Mouse (Mus musculus): ENCODE measurements around the gene Slc12a5. TPM values are rescaled to one million over a fixed set of nuclear protein-coding genes. Genes with fewer than 3 reads are reported as not detected.
A peak's percentile ranks its signal among the peaks of the same experiment; 100 is the strongest.

Gene Slc12a5
- polyA plus RNA-seq, 1 experiment from 2014 or later = 0.53 TPM

- no peaks in the 10 kb centered on the region for H3K36me3 ChIP-seq (ENCODE audit: control insufficient read depth, insufficient read depth, low read length)
- H3K4me2 ChIP-seq (ENCODE audit: low read depth, low read length) = no peak overlapping the region
- H3K9me3 ChIP-seq (ENCODE audit: control insufficient read depth, low read length) = 0 out of 2 replicates have a peak, but pooled peaks cover 3% of the 10 kb centered on the region
- peaks cover 2% of the 10 kb centered on the region; the same call in 1 of the 2 replicates for H3K4me1 ChIP-seq (replicated peaks; ENCODE audit: control insufficient read depth, insufficient read depth, low read length)
- H3K9ac ChIP-seq (ENCODE audit: low read length) = no peak overlapping the region
- no peak overlapping the region for H3K4me3 ChIP-seq (ENCODE audit: low read length)
- ATAC-seq (ENCODE audit: low read depth) = no peak
- WGBS = 65% methylated on average over 4 of the region's 4 CpGs
- H3K27ac ChIP-seq (ENCODE audit: low read length) = no peak overlapping the region
- peaks cover 34% of the 10 kb centered on the region for H3K27me3 ChIP-seq (ENCODE audit: control insufficient read depth, insufficient read depth, low read depth, low read length)
These were observed 4.9 kb upstream of the Slc12a5 start for GRCm38 (mm10) chr2:164955725-164956124.

GRCm38 (mm10) chr2:164956195-164956594 is 4.4 kb upstream of the Slc12a5 start:
- Histone ChIP-seq H3K4me1 (replicated peaks; ENCODE audit: control insufficient read depth, insufficient read depth, low read length) (peaks cover 2% of the 10 kb centered on the region; the same call in 1 of the 2 replicates), H3K4me2 (ENCODE audit: low read depth, low read length) (no peak overlapping the region), H3K27ac (ENCODE audit: low read length) (no peak overlapping the region), H3K27me3 (ENCODE audit: control insufficient read depth, insufficient read depth, low read depth, low read length) (peaks cover 30% of the 10 kb centered on the region), H3K9me3 (ENCODE audit: control insufficient read depth, low read length) (0 out of 2 replicates have a peak, but pooled peaks cover 3% of the 10 kb centered on the region), H3K36me3 (ENCODE audit: control insufficient read depth, insufficient read depth, low read length) (no peaks in the 10 kb centered on the region), H3K4me3 (ENCODE audit: low read length) (no peak overlapping the region), H3K9ac (ENCODE audit: low read length) (no peak overlapping the region)
- no peak for ATAC-seq (ENCODE audit: low read depth)
- WGBS = 47% methylated on average over 5 of the region's 5 CpGs

GRCm38 (mm10) chr2:164957548-164958315 is 2.9 kb upstream of the Slc12a5 start:
- ATAC-seq (ENCODE audit: low read depth) = no peak
- Histone ChIP-seq H3K27ac (ENCODE audit: low read length) (no peak overlapping the region), H3K4me2 (ENCODE audit: low read depth, low read length) (no peak overlapping the region), H3K27me3 (ENCODE audit: control insufficient read depth, insufficient read depth, low read depth, low read length) (peaks cover 16% of the 10 kb centered on the region), H3K36me3 (ENCODE audit: control insufficient read depth, insufficient read depth, low read length) (no peaks in the 10 kb centered on the region), H3K9ac (ENCODE audit: low read length) (no peak overlapping the region), H3K4me1 (replicated peaks; ENCODE audit: control insufficient read depth, insufficient read depth, low read length) (peaks cover 2% of the 10 kb centered on the region; the same call in 1 of the 2 replicates), H3K4me3 (ENCODE audit: low read length) (no peak overlapping the region), H3K9me3 (ENCODE audit: control insufficient read depth, low read length) (no peaks in the 10 kb centered on the region)
- WGBS = 64% methylated on average over 9 of the region's 9 CpGs

GRCm38 (mm10) chr2:164961506-164962182 is 1.0 kb downstream of the Slc12a5 start:
- 12% methylated on average over 17 of the region's 17 CpGs for WGBS
- Histone ChIP-seq H3K27ac (ENCODE audit: low read length) (no peak overlapping the region), H3K9ac (ENCODE audit: low read length) (peak overlapping the region; percentile 63; the same call in 1 of the 2 replicates), H3K36me3 (ENCODE audit: control insufficient read depth, insufficient read depth, low read length) (no peaks in the 10 kb centered on the region), H3K4me3 (ENCODE audit: low read length) (no peak overlapping the region), H3K4me1 (replicated peaks; ENCODE audit: control insufficient read depth, insufficient read depth, low read length) (peaks cover 2% of the 10 kb centered on the region; the same call in 1 of the 2 replicates), H3K9me3 (ENCODE audit: control insufficient read depth, low read length) (no peaks in the 10 kb centered on the region), H3K27me3 (ENCODE audit: control insufficient read depth, insufficient read depth, low read depth, low read length) (peaks cover 4% of the 10 kb centered on the region), H3K4me2 (ENCODE audit: low read depth, low read length) (no peak overlapping the region)
- ATAC-seq (ENCODE audit: low read depth) = no peak; the same call in 1 of the 2 replicates

- Histone ChIP-seq H3K4me1 (replicated peaks; ENCODE audit: control insufficient read depth, insufficient read depth, low read length) (peaks cover 2% of the 10 kb centered on the region; the same call in 1 of the 2 replicates), H3K27ac (ENCODE audit: low read length) (no peak overlapping the region), H3K9ac (ENCODE audit: low read length) (no peak overlapping the region), H3K4me2 (ENCODE audit: low read depth, low read length) (no peak overlapping the region), H3K9me3 (ENCODE audit: control insufficient read depth, low read length) (no peaks in the 10 kb centered on the region), H3K4me3 (ENCODE audit: low read length) (no peak overlapping the region), H3K27me3 (ENCODE audit: control insufficient read depth, insufficient read depth, low read depth, low read length) (peaks cover 8% of the 10 kb centered on the region), H3K36me3 (ENCODE audit: control insufficient read depth, insufficient read depth, low read length) (no peaks in the 10 kb centered on the region)
- WGBS = 44% methylated on average over 7 of the region's 7 CpGs
- ATAC-seq (ENCODE audit: low read depth) = no peak
These were observed 1.6 kb downstream of the Slc12a5 start for GRCm38 (mm10) chr2:164962183-164962580.

GRCm38 (mm10) chr2:164964242-164964894 is 3.8 kb downstream of the Slc12a5 start:
- Histone ChIP-seq H3K9me3 (ENCODE audit: control insufficient read depth, low read length) (no peaks in the 10 kb centered on the region), H3K4me3 (ENCODE audit: low read length) (no peak overlapping the region), H3K9ac (ENCODE audit: low read length) (no peak overlapping the region), H3K36me3 (ENCODE audit: control insufficient read depth, insufficient read depth, low read length) (no peaks in the 10 kb centered on the region), H3K27ac (ENCODE audit: low read length) (no peak overlapping the region), H3K27me3 (ENCODE audit: control insufficient read depth, insufficient read depth, low read depth, low read length) (peaks cover 29% of the 10 kb centered on the region), H3K4me2 (ENCODE audit: low read depth, low read length) (no peak overlapping the region), H3K4me1 (replicated peaks; ENCODE audit: control insufficient read depth, insufficient read depth, low read length) (peaks cover 2% of the 10 kb centered on the region; the same call in 1 of the 2 replicates)
- ATAC-seq (ENCODE audit: low read depth) = no peak
- WGBS = 47% methylated on average over 9 of the region's 9 CpGs

- H3K9ac ChIP-seq (ENCODE audit: low read length) = no peak overlapping the region
- no peak overlapping the region for H3K4me3 ChIP-seq (ENCODE audit: low read length)
- H3K9me3 ChIP-seq (ENCODE audit: control insufficient read depth, low read length) = no peaks in the 10 kb centered on the region
- no peak overlapping the region for H3K27ac ChIP-seq (ENCODE audit: low read length)
- 72% methylated on average over 1 of the region's 1 CpGs for WGBS
- H3K4me1 ChIP-seq (replicated peaks; ENCODE audit: control insufficient read depth, insufficient read depth, low read length) = peaks cover 2% of the 10 kb centered on the region; the same call in 1 of the 2 replicates
- no peak for ATAC-seq (ENCODE audit: low read depth)
- H3K27me3 ChIP-seq (ENCODE audit: control insufficient read depth, insufficient read depth, low read depth, low read length) = peaks cover 35% of the 10 kb centered on the region
- no peak overlapping the region for H3K4me2 ChIP-seq (ENCODE audit: low read depth, low read length)
- H3K36me3 ChIP-seq (ENCODE audit: control insufficient read depth, insufficient read depth, low read length) = no peaks in the 10 kb centered on the region
These were observed 4.4 kb downstream of the Slc12a5 start for GRCm38 (mm10) chr2:164964981-164965380.

- ATAC-seq (ENCODE audit: low read depth) = no peak
- no peaks in the 10 kb centered on the region for H3K36me3 ChIP-seq (ENCODE audit: control insufficient read depth, insufficient read depth, low read length)
- no peaks in the 10 kb centered on the region for H3K9me3 ChIP-seq (ENCODE audit: control insufficient read depth, low read length)
- no peak overlapping the region for H3K27ac ChIP-seq (ENCODE audit: low read length)
- H3K9ac ChIP-seq (ENCODE audit: low read length) = no peak overlapping the region
- H3K4me1 ChIP-seq (replicated peaks; ENCODE audit: control insufficient read depth, insufficient read depth, low read length) = no peaks in the 10 kb centered on the region
- H3K27me3 ChIP-seq (ENCODE audit: control insufficient read depth, insufficient read depth, low read depth, low read length) = peaks cover 49% of the 10 kb centered on the region
- no peak overlapping the region for H3K4me2 ChIP-seq (ENCODE audit: low read depth, low read length)
- no peak overlapping the region for H3K4me3 ChIP-seq (ENCODE audit: low read length)
- 18% methylated on average over 8 of the region's 8 CpGs for WGBS
These were observed 5.8 kb downstream of the Slc12a5 start for GRCm38 (mm10) chr2:164966381-164966780.

GRCm38 (mm10) chr2:164967193-164967592 is 6.6 kb downstream of the Slc12a5 start:
- H3K27ac ChIP-seq (ENCODE audit: low read length) = no peak overlapping the region
- peaks cover 57% of the 10 kb centered on the region for H3K27me3 ChIP-seq (ENCODE audit: control insufficient read depth, insufficient read depth, low read depth, low read length)
- ATAC-seq (ENCODE audit: low read depth) = no peak
- no peak overlapping the region for H3K4me3 ChIP-seq (ENCODE audit: low read length)
- 18% methylated on average over 6 of the region's 6 CpGs for WGBS
- no peak overlapping the region for H3K4me2 ChIP-seq (ENCODE audit: low read depth, low read length)
- no peaks in the 10 kb centered on the region for H3K36me3 ChIP-seq (ENCODE audit: control insufficient read depth, insufficient read depth, low read length)
- H3K4me1 ChIP-seq (replicated peaks; ENCODE audit: control insufficient read depth, insufficient read depth, low read length) = no peaks in the 10 kb centered on the region
- H3K9ac ChIP-seq (ENCODE audit: low read length) = no peak overlapping the region
- no peaks in the 10 kb centered on the region for H3K9me3 ChIP-seq (ENCODE audit: control insufficient read depth, low read length)
